Mouse (Mus musculus) MEL (cell line): Measurements from ENCODE around the gene Pgap3.

Source experiments
- CTCF ChIP-seq, 3 experiments: IDR thresholded peaks in 2 of 3; conservative IDR thresholded peaks in 1 of 3; 2 replicates each; pipeline ENCODE4 v1.5.1; 2011 to 2012; ENCODE audit warnings: low read length in 3 of 3, low read depth in 2 of 3, mild to moderate bottlenecking in 2 of 3, improper control_type of control experiment in 1 of 3, inconsistent platforms in 1 of 3, mixed read lengths in 1 of 3, moderate library complexity in 1 of 3; ENCODE audit not compliant: control insufficient read depth in 1 of 3, insufficient read depth in 1 of 3, poor library complexity in 1 of 3, severe bottlenecking in 1 of 3
- E2F4 ChIP-seq: IDR thresholded peaks from 2 replicates; pipeline ENCODE4 v1.6.1; 2011; ENCODE audit warnings: low read depth, low read length, improper control_type of control experiment, borderline replicate concordance
- HCFC1 ChIP-seq: IDR thresholded peaks from 2 replicates; pipeline ENCODE4 v1.6.1; 2012; ENCODE audit warnings: low read depth, mild to moderate bottlenecking, inconsistent platforms, low read length, improper control_type of control experiment, moderate library complexity
- MXI1 ChIP-seq: IDR thresholded peaks from 2 replicates; pipeline ENCODE4 v1.6.1; 2011; ENCODE audit warnings: mild to moderate bottlenecking, low read depth, low read length, improper control_type of control experiment
- TBP ChIP-seq: IDR thresholded peaks from 2 replicates; pipeline ENCODE4 v1.8.0; 2011; ENCODE audit warnings: low read depth, low read length, improper control_type of control experiment
- USF1 ChIP-seq: IDR thresholded peaks from 2 replicates; pipeline ENCODE4 v1.6.1; 2014; ENCODE audit warnings: low read depth, mild to moderate bottlenecking, inconsistent platforms, low read length, improper control_type of control experiment, moderate library complexity

DNA sequence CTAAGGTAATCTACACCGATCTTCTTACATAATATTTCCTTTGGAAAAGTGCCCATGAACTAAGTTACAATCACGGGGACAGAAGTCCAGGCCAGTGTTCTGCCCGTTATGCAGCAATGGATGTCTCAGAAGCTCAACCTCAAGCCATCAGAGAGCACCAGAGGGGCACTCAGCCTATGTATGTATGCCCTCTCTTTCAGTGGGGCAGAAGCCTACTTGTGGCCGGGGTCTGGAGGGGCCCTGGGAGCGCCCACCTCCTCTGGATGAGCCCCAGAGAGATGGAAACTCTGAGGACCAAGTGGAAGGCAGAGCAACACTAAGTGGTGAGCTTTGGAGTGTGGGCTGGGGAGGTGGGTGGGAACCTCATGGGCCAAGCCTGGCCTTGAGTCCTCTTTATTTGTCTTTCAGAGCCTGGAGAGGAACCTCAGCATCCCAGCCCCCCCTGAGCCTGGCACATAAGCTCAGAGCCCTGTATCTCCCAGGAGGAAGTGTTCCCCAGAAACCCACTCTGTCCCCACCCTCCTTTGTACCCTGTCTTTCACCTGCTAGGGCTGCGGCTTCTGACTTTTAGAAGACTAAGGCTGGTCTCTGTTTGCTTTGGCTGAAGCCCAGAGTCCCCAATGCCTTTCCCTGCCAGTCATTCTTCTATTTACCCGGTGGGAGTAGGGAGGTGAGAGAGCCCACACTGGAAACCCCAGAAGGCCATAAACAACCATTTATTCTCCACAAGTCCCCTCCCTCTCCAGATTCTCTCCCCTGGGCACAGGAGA lies 43.5 kb downstream of the Pgap3 start:
- TF ChIP-seq HCFC1 (no peak), USF1 (no peak), CTCF (IDR thresholded peaks at IDR 0.05 in 2 of 3, conservative IDR thresholded peaks at IDR 0.05 in 1 of 3; ENCODE audit: control insufficient read depth in 1 of 3, insufficient read depth in 1 of 3, low read depth in 2 of 3, low read length in 3 of 3, poor library complexity in 1 of 3, severe bottlenecking in 1 of 3) (no peak), MXI1 (no peak), TBP (no peak), E2F4 (no peak)
